Mouse (Mus musculus) heart, postnatal 0 days (tissue): ENCODE results near the gene Ccdc82.

Source experiments
- CTCF ChIP-seq: IDR thresholded peaks from 2 replicates; pipeline ENCODE4 v1.5.1; 2016; ENCODE audit warnings: antibody characterized with exemption, control low read depth, low read depth
- EP300 ChIP-seq: IDR thresholded peaks from 2 replicates; pipeline ENCODE4 v1.6.1; 2016; ENCODE audit warnings: antibody characterized with exemption, low read depth

GRCm38 (mm10) chr9:13300891-13301782, 54.4 kb downstream of the Ccdc82 start:
- TF ChIP-seq CTCF (no peak), EP300 (no peak)
